Mouse (Mus musculus): ENCODE results near the gene Arhgap30. TPM values are rescaled to one million over a fixed set of nuclear protein-coding genes. Genes with fewer than 3 reads are reported as not detected.

Gene Arhgap30
- total and polyA plus RNA-seq, 3 experiments = 52.0 to 78.5 (median 70.8) TPM

- Histone ChIP-seq H3K27ac (ENCODE audit: insufficient read depth, low read depth) (no peak within 1 kb of the TSS), H3K79me2 (replicated peaks; ENCODE audit: control insufficient read depth, extremely low read depth, insufficient read depth, poor library complexity, severe bottlenecking) (peaks cover 15% of the 10 kb centered on the region), H3K36me3 (replicated peaks in 1 of 2; ENCODE audit: control insufficient read depth in 1 of 2, insufficient read depth in 1 of 2, low read length in 1 of 2) (peaks cover 50 to 75% of the 10 kb centered on the region in 2 experiments), H3K4me2 (ENCODE audit: insufficient read depth, low read depth, poor library complexity, severe bottlenecking) (no peak within 1 kb of the TSS), H3K9me3 (replicated peaks; ENCODE audit: low read length) (no peaks in the 10 kb centered on the region), H3K27me3 (replicated peaks) (no peaks in the 10 kb centered on the region), H3K4me3 (replicated peaks in 1 of 3; ENCODE audit: low read depth in 2 of 3, low read length in 2 of 3, poor library complexity in 1 of 3) (no peak within 1 kb of the TSS), H3K4me1 (ENCODE audit: control insufficient read depth in 1 of 2, insufficient read depth in 2 of 2) (peaks cover 2 to 9% of the 10 kb centered on the region in 2 experiments; a peak in 3 of 4 replicates), H3K9ac (ENCODE audit: insufficient read depth, low read depth) (no peak within 1 kb of the TSS)
- in situ Hi-C loops (cut with MboI; ENCODE audit: low pct_ligation_motif_present, low pct_unique_long_range_greater_than_20kb, low sequenced_read_pairs) (no loop called here), dilution Hi-C loops (cut with MboI; ENCODE audit: extremely low pct_ligation_motif_present, extremely low pct_unique_long_range_greater_than_20kb, low sequenced_read_pairs) (no loop called here)
- DNase-seq (ENCODE audit: extremely low read depth) = no peak
- TF ChIP-seq ELF1 (IDR thresholded peaks at IDR 0.05; ENCODE audit: low read depth, low read length) (no peak), MAFK (IDR thresholded peaks at IDR 0.05; ENCODE audit: insufficient replicate concordance, low read length) (no peak), NRF1 (IDR thresholded peaks at IDR 0.05; ENCODE audit: low read depth, low read length) (no peak), BHLHE40 (IDR thresholded peaks at IDR 0.05; ENCODE audit: low read depth, low read length) (no peak), POLR2AphosphoS2 (IDR thresholded peaks at IDR 0.05; ENCODE audit: low read depth, low read length) (no peak), USF1 (IDR thresholded peaks at IDR 0.05; ENCODE audit: low read depth, low read length) (no peak), JUND (conservative IDR thresholded peaks at IDR 0.05; ENCODE audit: low read depth, low read length) (no peak), CHD1 (IDR thresholded peaks at IDR 0.05; ENCODE audit: low read depth, low read length) (no peak), E2F4 (IDR thresholded peaks at IDR 0.05; ENCODE audit: insufficient replicate concordance, low read depth, low read length) (no peak), ZNF384 (IDR thresholded peaks at IDR 0.05; ENCODE audit: low read depth, low read length) (no peak), ZMIZ1 (IDR thresholded peaks at IDR 0.05; ENCODE audit: low read depth, low read length) (no peak), IRF4 (IDR thresholded peaks at IDR 0.05; ENCODE audit: low read depth, low read length) (no peak)
Measured at GRCm38 (mm10) chr1:171418660-171419059, 29.9 kb downstream of the Arhgap30 start, which contains the start of gene Tstd1. TSS of gene Tstd1 (plus strand) at chr1:171418872.

GRCm38 (mm10) chr1:171419291-171419882 is 30.6 kb downstream of the Arhgap30 start:
- Histone ChIP-seq H3K4me2 (ENCODE audit: insufficient read depth, low read depth, poor library complexity, severe bottlenecking) (no peak overlapping the region), H3K79me2 (replicated peaks; ENCODE audit: control insufficient read depth, extremely low read depth, insufficient read depth, poor library complexity, severe bottlenecking) (peaks cover 7% of the 10 kb centered on the region), H3K4me1 (ENCODE audit: control insufficient read depth in 1 of 2, insufficient read depth in 2 of 2) (peaks cover 0 to 2% of the 10 kb centered on the region in 2 experiments; a peak in 1 of 4 replicates), H3K27ac (ENCODE audit: insufficient read depth, low read depth) (no peak overlapping the region), H3K9ac (ENCODE audit: insufficient read depth, low read depth) (no peak overlapping the region), H3K36me3 (replicated peaks in 1 of 2; ENCODE audit: control insufficient read depth in 1 of 2, insufficient read depth in 1 of 2, low read length in 1 of 2) (peaks cover 50 to 68% of the 10 kb centered on the region in 2 experiments), H3K9me3 (replicated peaks; ENCODE audit: low read length) (no peaks in the 10 kb centered on the region), H3K4me3 (replicated peaks in 1 of 3; ENCODE audit: low read depth in 2 of 3, low read length in 2 of 3, poor library complexity in 1 of 3) (no peak overlapping the region), H3K27me3 (replicated peaks) (no peaks in the 10 kb centered on the region)
- in situ Hi-C loops (cut with MboI; ENCODE audit: low pct_ligation_motif_present, low pct_unique_long_range_greater_than_20kb, low sequenced_read_pairs) = no loop called here
- no peak for DNase-seq (ENCODE audit: extremely low read depth)
- dilution Hi-C loops (cut with MboI; ENCODE audit: extremely low pct_ligation_motif_present, extremely low pct_unique_long_range_greater_than_20kb, low sequenced_read_pairs) = no loop called here
- no peak for TF ChIP-seq MAX (IDR thresholded peaks at IDR 0.05; ENCODE audit: low read length)
- no peak for TF ChIP-seq USF2 (conservative IDR thresholded peaks at IDR 0.05; ENCODE audit: low read depth, low read length)
- no peak for TF ChIP-seq MAZ (IDR thresholded peaks at IDR 0.05; ENCODE audit: low read depth, low read length)
- TF ChIP-seq CHD1 (IDR thresholded peaks at IDR 0.05; ENCODE audit: low read depth, low read length) = no peak

Measured in CH12.LX (cell line).